Mouse (Mus musculus): ENCODE measurements at regions not wholly inside any gene's neighbourhood (a gene's known extent, or its start where the extent isn't known, plus 50 kb on each side); places are given as distances from the start of the nearest gene placed in this dataset.

DNA sequence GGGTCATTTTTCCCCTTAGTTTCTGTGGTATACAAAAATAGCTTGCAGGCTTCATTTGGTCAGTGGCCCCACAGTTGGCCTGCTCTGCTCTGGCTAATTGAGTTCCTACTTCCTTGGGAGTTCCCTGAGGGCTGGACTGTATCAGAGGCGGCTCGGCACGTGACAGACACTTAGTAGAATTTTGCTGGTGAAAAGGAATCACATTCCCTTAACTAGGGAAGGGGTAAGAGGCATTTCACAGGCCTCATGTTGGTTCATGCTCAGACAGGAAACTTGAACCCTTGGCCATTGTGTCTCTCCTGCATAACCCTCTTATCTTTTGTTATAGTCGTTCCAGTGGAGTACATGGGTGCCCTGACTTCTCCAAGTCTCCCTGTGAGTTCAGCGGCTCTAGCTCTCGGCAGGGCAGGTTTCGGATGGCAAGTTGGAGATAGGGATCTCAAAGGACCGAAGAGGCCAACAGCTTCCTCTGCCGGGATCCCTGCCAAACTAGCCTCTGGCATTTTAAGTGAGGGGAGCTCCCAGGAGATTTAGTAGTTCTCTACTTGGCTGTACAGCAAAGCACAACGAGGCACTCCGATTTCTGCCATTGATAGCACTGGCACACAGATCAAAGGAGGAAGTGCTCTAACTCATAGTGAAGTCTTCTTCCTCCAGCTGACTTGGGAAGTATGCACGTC, 72.0 kb upstream of the Parp11 start:
- Histone ChIP-seq H3K4me1 (peaks cover 9% of the 10 kb centered on the region; the same call in 1 of the 2 replicates), H3K4me2 (replicated peaks) (no peak overlapping the region), H3K4me3 (no peak overlapping the region), H3K36me3 (no peaks in the 10 kb centered on the region), H3K27me3 (no peaks in the 10 kb centered on the region), H3K27ac (no peak overlapping the region), H3K9me3 (no peaks in the 10 kb centered on the region), H3K9ac (no peak overlapping the region)
- ATAC-seq (ENCODE audit: insufficient number of reproducible peaks, insufficient read depth, low FRiP score, low TSS enrichment) = peak; percentile 24; the same call in 1 of the 2 replicates
- 36% methylated on average over 12 of the region's 12 CpGs for WGBS

DNA sequence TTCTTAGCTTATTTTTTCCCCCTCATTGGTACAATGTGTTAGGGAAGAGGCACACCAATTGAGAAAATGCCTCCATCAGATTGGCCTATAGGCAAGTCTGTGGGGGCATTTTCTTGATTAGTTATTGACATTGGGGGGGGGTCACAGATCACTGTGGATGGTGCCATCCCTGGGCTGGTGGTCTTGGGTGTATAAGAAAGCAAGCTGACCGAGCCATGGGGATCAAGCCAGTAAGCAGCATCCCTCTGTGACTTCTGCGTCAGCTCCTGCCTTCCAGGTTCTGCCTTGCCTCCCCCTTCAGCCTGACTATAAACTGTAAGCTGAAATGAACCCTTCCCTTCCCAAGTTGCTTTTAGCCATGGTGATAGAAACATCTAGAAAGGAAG, 71.5 kb upstream of the Parp11 start:
- H3K36me3 ChIP-seq = no peaks in the 10 kb centered on the region
- no peak overlapping the region for H3K4me2 ChIP-seq (replicated peaks)
- peaks cover 9% of the 10 kb centered on the region; the same call in 1 of the 2 replicates for H3K4me1 ChIP-seq
- no peak for ATAC-seq (ENCODE audit: insufficient number of reproducible peaks, insufficient read depth, low FRiP score, low TSS enrichment)
- no peaks in the 10 kb centered on the region for H3K9me3 ChIP-seq
- WGBS = 81% methylated on average over 2 of the region's 2 CpGs
- no peak overlapping the region for H3K4me3 ChIP-seq
- H3K27ac ChIP-seq = no peak overlapping the region
- H3K9ac ChIP-seq = no peak overlapping the region
- no peaks in the 10 kb centered on the region for H3K27me3 ChIP-seq

DNA sequence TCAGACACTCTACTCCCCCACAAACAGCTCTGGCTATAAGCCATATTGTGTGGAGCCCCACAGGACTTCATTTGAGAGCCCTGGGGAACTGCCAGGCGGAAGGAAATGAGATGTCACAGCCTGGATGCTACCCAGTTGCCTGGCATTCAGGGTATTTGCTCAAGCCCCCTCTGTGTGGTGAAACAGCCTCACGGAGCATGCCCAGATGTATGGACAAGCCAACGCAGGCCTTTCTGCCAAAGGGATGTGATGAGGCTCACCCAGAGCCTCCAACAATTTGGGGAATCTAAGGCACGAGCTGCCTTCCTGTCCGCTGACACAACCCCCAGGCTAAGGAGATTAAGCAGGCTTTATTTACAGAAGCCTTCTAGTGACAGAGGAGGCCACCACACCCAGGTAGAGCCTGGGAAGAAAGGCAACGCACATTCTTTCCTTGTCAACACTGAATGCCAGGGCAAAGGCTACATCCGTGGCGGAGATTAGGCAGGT, 70.9 kb upstream of the Parp11 start:
- peaks cover 9% of the 10 kb centered on the region; the same call in 1 of the 2 replicates for H3K4me1 ChIP-seq

DNA sequence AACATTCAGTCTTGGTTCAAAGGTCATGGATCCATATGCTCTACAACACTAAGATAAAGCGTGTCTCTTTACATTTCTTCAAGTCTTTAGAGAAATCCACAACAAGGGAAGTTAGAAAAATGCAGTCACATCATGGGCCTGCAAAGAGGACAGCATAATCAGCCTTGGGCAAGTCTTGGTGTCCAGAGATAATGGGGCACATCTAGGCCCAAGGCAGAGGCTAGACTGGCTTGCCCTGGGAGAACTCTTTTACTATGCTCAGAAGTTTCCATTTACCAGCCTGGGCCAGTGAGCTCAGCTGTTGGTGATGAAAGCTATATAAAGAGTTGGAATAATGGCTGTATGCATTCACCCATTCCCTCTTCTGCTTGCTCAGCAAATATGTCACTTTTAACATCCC, 67.9 kb upstream of the Parp11 start:
- H3K27ac ChIP-seq = no peak overlapping the region
- no peak overlapping the region for H3K9ac ChIP-seq
- H3K36me3 ChIP-seq = no peaks in the 10 kb centered on the region
- no peak for ATAC-seq (ENCODE audit: insufficient number of reproducible peaks, insufficient read depth, low FRiP score, low TSS enrichment)
- 96% methylated on average over 1 of the region's 1 CpGs for WGBS
- no peaks in the 10 kb centered on the region for H3K27me3 ChIP-seq
- H3K4me3 ChIP-seq = no peak overlapping the region
- no peak overlapping the region for H3K4me2 ChIP-seq (replicated peaks)
- H3K4me1 ChIP-seq = peaks cover 9% of the 10 kb centered on the region; the same call in 1 of the 2 replicates
- no peaks in the 10 kb centered on the region for H3K9me3 ChIP-seq

More for the DNA sequence above, 70.9 kb upstream of the Parp11 start:
- Histone ChIP-seq H3K4me3 (no peak overlapping the region), H3K27me3 (no peaks in the 10 kb centered on the region), H3K27ac (no peak overlapping the region), H3K36me3 (no peaks in the 10 kb centered on the region), H3K4me2 (replicated peaks) (no peak overlapping the region), H3K9ac (no peak overlapping the region), H3K9me3 (no peaks in the 10 kb centered on the region)
- no peak for ATAC-seq (ENCODE audit: insufficient number of reproducible peaks, insufficient read depth, low FRiP score, low TSS enrichment)
- 49% methylated on average over 8 of the region's 8 CpGs for WGBS

DNA sequence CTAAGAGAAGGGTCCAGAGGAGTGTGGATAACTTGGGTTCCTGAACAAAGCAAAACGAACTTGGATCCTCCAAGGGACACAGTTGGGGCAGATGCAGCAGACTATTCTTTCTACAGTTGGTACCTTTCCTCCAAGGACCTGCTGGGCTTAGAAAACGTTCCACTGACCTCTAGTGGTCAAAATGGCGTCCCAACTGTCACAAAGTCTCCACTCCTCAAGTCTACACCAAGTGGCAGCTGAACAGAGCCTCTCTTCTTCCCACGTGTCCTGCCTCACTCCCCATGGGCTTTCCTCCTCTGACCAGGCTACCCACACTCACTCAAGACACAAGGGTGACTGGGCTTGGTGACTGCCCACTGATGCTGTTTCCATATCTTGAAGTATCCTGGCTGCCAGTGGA, 67.1 kb upstream of the Parp11 start:
- H3K4me2 ChIP-seq (replicated peaks) = no peak overlapping the region
- H3K27me3 ChIP-seq = no peaks in the 10 kb centered on the region
- ATAC-seq (ENCODE audit: insufficient number of reproducible peaks, insufficient read depth, low FRiP score, low TSS enrichment) = no peak
- peaks cover 7% of the 10 kb centered on the region; the same call in 1 of the 2 replicates for H3K4me1 ChIP-seq
- no peak overlapping the region for H3K9ac ChIP-seq
- no peaks in the 10 kb centered on the region for H3K36me3 ChIP-seq
- no peak overlapping the region for H3K4me3 ChIP-seq
- H3K9me3 ChIP-seq = no peaks in the 10 kb centered on the region
- 10% methylated on average over 4 of the region's 4 CpGs for WGBS
- H3K27ac ChIP-seq = no peak overlapping the region

DNA sequence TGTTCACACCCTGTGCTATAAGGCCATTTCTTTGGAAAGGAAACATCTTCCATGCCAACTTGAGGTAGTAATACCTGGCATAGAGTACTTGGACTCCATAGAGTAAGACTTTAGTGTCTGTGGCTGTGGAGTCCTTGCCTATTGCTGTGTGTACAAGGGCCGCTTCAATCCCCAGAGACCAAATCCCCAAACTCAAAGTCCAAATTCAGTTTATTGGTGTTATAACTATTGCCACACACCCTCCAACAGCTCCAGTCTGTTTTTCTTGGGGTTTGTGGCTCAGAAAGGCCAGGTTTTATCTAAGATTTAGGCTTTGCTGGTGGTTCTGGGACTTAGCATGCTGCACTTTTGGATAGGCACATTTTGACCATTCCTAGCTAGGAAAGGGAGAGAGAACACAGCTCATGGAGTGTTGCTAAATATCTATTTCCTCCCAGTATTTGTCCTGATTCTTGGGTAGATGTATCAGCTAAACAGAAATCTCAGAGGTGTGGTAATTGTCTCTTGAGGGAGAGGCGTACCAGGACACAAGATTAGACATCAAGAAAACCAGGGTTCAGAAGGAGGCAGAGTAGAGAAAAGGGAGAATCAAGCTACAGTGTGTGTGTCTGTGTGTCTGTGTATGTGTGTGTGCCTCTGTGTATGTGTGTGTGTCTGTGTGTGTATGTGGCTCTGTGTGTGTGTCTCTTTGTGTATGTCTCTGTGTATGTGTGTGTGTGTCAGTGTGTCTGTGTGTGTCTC, 65.3 kb upstream of the Parp11 start:
- Histone ChIP-seq H3K9me3 (no peaks in the 10 kb centered on the region), H3K4me3 (no peak overlapping the region), H3K4me2 (replicated peaks) (no peak overlapping the region), H3K9ac (no peak overlapping the region), H3K4me1 (no peaks in the 10 kb centered on the region), H3K36me3 (no peaks in the 10 kb centered on the region), H3K27me3 (no peaks in the 10 kb centered on the region), H3K27ac (no peak overlapping the region)
- 88% methylated on average over 2 of the region's 2 CpGs for WGBS
- ATAC-seq (ENCODE audit: insufficient number of reproducible peaks, insufficient read depth, low FRiP score, low TSS enrichment) = no peak

DNA sequence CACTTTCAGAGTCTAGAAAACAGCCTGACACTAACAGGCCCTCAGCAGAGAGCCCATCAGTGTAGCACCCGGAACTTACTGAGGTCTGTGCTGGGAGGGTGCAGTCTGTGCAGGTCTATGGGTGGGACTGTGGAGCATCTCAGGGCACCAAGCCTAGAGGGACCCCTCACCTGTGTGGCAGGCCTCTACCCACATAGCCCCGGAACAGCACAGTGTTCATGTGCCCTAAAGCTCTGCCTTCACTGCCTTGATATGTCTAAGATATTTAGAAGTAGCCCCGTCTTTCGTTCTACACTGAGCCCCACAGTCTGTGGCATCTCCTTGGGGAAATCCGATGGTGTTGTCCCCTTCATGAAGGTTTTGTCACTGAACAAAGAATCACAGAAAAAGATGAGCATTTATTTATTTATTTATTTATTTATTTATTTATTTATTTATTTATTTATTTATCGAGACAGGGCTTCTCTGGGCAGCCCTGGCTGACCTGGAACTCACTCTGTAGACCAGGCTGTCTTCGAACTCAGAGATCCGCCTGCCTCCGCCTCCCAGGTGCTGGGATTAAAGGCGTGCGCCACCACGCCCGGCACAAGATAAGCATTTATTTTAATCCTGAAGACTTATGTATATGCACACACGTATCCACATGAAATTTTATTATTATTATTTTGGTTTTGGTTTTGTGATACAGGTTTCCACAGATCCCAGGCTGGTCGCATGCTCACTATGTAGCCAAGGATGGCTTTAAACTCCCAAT, 55.2 kb upstream of the Parp11 start:
- Histone ChIP-seq H3K9me3 (no peaks in the 10 kb centered on the region), H3K27ac (no peak overlapping the region), H3K4me1 (peaks cover 6% of the 10 kb centered on the region; the same call in 1 of the 2 replicates), H3K9ac (no peak overlapping the region), H3K4me2 (replicated peaks) (no peak overlapping the region), H3K36me3 (no peaks in the 10 kb centered on the region), H3K27me3 (no peaks in the 10 kb centered on the region), H3K4me3 (no peak overlapping the region)
- WGBS = 91% methylated on average over 15 of the region's 15 CpGs
- no peak for ATAC-seq (ENCODE audit: insufficient number of reproducible peaks, insufficient read depth, low FRiP score, low TSS enrichment)

DNA sequence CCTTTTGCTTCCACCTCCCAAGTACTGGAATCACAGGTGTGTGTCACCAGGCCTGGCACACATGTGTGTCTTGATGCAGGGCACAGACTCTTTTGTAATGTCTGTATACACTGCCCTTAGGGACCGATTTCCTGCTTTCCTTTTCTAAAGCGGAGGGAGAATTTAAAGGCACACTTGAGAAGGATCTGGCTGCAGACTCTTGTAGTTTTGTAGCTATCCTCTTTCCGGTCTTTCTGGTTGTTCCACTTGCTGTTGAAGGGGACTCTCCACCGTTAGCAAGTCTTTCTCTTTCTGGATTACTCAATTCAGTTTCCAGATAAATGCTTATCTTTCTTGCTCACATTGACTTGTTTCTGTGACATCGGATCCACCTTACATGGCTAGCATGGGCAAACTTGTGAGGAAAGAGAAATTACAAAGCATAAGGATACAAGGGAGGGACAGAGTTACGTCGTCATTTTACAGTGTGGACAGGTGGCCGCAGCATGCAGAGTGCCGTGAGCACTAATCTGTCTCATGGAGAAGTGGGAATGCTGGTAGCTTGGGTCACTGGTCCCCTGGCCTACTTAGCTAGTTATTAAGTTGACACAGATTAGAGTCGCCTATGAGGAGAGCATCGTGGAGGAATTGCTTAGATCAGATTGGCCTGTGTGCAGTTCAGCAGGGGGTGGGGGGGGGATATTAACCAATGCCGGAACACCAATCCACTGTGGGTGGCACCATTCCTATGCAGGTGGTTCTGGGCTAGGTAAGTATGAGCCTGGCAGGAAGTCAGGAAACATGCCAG, 54.4 kb upstream of the Parp11 start:
- Histone ChIP-seq H3K4me1 (peaks cover 6% of the 10 kb centered on the region; the same call in 1 of the 2 replicates), H3K9ac (no peak overlapping the region), H3K36me3 (no peaks in the 10 kb centered on the region), H3K4me3 (no peak overlapping the region), H3K9me3 (no peaks in the 10 kb centered on the region), H3K4me2 (replicated peaks) (no peak overlapping the region), H3K27me3 (no peaks in the 10 kb centered on the region), H3K27ac (no peak overlapping the region)
- WGBS = 85% methylated on average over 12 of the region's 12 CpGs
- ATAC-seq (ENCODE audit: insufficient number of reproducible peaks, insufficient read depth, low FRiP score, low TSS enrichment) = no peak

DNA sequence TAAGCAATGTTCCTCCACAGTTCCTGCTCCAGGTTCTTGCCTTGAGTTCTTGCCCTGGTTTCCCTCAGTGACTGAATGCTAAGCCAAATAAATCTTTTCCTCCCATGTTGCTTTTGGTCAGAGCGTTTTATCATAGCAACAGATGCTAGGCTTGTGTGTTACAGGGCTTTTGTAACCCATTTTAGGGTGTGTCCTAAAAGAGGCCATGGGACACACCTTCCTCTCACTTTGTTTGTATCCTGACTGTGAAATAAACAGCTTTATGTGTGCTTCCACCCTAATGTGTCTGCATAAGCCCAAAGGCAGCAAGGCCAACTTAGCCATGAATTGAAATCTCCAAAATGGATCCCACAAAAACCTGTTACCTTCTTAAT, 53.9 kb upstream of the Parp11 start:
- Histone ChIP-seq H3K36me3 (no peaks in the 10 kb centered on the region), H3K4me1 (peaks cover 6% of the 10 kb centered on the region; the same call in 1 of the 2 replicates), H3K27ac (no peak overlapping the region), H3K4me2 (replicated peaks) (no peak overlapping the region), H3K9me3 (no peaks in the 10 kb centered on the region), H3K27me3 (no peaks in the 10 kb centered on the region), H3K9ac (no peak overlapping the region), H3K4me3 (no peak overlapping the region)
- no peak for ATAC-seq (ENCODE audit: insufficient number of reproducible peaks, insufficient read depth, low FRiP score, low TSS enrichment)
- 90% methylated on average over 1 of the region's 1 CpGs for WGBS

DNA sequence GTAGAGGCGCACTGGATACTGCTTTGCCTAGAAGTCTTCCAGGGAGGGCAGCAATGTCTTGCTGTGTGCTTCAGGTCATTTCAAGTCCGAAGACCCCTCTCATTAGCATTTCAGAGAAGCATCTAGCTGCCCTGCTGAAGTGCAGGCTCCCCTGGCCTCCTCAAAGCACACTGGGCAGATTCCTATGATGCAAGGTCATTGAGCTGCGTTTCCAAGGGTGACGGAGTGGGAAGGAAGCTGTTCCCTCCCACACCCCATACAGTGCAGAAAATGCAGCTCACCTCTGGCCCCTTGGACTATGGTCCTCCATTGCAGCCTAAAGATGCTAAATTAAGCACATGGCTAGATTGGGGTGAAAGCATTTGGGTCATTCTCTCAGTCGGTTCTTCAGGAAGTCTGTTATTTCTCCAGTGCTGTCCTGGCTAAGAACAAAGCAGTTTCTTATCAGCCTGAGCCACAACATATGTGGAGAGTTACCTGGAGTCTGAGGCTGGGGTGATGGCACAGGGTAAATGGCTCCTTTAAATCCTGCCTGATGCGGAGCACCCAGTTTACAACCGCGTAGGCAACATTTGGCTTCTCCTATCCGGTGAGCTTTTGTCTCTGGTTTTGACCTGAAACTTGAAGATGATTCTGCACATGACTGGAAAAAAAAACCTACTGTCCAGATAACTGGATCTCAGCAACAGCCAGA, 52.6 kb upstream of the Parp11 start:
- no peak for ATAC-seq (ENCODE audit: insufficient number of reproducible peaks, insufficient read depth, low FRiP score, low TSS enrichment)
- no peaks in the 10 kb centered on the region for H3K27me3 ChIP-seq
- H3K9me3 ChIP-seq = no peaks in the 10 kb centered on the region
- no peak overlapping the region for H3K4me3 ChIP-seq
- H3K4me2 ChIP-seq (replicated peaks) = no peak overlapping the region
- 31% methylated on average over 9 of the region's 9 CpGs for WGBS
- H3K9ac ChIP-seq = no peak overlapping the region
- peaks cover 6% of the 10 kb centered on the region; the same call in 1 of the 2 replicates for H3K4me1 ChIP-seq
- H3K36me3 ChIP-seq = no peaks in the 10 kb centered on the region
- H3K27ac ChIP-seq = no peak overlapping the region
